Mouse (Mus musculus) left cerebral cortex, postnatal 4 days (tissue): ENCODE results near the gene Cep128. TPM values are rescaled to one million over a fixed set of nuclear protein-coding genes. Genes with fewer than 3 reads are reported as not detected.
"Not testable (repeated sequence)": the region's sequence is repeated elsewhere in the genome, so short reads cannot be mapped to it uniquely, and the experiment has no call there.

Experiments
- DNase-seq: peaks from one replicate; pipeline ENCODE4 v3.0.0-alpha.2; 2022
- intact Hi-C: fragments of 180-260 bp; cut with DNase I; formaldehyde crosslinking; loops from one replicate; pipeline ENCODE4 v1.15.1; 2025
- microRNA-seq: library from miRNA; unstranded; fragments of <30 nt; microRNA quantifications from one replicate; pipeline ENCODE4 v1.2.0, GENCODE M21; 2022
- total RNA-seq, 2 experiments: library from RNA; stranded (reverse); gene quantifications; 2 replicates each; pipeline ENCODE4 v1.2.3; 2021

Cep128 gene
- total RNA-seq, 2 experiments from 2014 or later, result 6.0 to 6.7 TPM

DNA sequence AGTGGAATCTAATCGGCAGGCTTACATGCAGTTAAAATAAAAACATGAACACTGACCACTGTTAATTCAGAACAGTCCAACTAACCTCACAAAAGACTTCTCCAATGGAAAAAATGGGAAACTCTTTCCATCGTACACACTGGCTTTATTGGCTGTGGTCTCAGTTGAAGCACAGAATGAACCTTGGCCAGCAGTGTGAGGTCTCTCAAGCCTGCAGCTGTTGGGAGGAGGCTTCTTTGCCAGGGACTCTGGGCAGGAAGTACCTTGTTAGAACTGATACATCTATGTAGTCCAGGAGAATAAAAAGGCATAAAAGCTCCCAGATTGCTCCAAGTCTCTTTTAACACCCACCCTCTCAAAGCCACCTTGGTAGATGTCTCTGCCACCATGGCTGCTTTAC lies 390.9 kb downstream of the Cep128 start:
- intact Hi-C loops, result no loop called here

DNA sequence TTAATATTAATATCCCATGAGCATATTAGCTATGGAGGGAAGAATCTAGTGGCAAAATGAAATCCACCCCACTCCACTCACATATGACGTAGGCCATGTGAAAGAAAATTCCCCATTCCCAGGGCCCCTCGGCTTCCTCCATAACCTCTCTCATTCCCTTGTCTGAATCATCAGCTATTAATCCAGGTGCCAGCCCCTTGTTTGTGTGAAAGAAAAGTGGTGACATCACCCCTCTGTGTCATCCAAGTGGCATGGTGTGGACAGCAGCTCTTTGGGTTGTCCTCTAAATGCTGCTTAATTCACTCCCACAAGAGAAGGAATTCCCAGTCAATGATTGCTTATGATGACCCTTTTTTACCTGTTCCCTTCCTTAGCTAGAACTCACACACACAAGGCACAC lies 396.4 kb downstream of the Cep128 start:
- intact Hi-C loops, result no loop called here
- no peak for DNase-seq

More for the DNA sequence above, 390.9 kb downstream of the Cep128 start:
- no peak for DNase-seq

DNA sequence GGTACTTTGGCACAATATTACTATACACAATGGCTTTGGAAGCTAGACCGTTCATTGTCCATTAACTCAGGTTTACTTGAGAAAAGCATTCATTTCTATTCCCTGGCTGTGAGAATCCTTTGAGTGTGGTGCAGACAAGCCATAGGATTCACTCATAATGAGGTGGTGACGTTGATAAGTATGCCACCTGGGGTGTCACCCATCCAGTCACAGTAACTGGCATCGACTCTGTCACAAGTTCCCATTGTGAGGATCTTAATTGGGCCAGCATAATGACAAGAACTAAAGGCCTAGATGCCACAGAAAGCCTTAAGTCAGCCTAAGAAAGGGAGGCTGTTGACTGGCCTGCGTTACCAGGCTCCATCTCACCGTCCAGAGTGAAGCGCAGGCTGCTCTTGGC lies 396.9 kb downstream of the Cep128 start:
- no peak for DNase-seq
- intact Hi-C loops, result no loop called here

DNA sequence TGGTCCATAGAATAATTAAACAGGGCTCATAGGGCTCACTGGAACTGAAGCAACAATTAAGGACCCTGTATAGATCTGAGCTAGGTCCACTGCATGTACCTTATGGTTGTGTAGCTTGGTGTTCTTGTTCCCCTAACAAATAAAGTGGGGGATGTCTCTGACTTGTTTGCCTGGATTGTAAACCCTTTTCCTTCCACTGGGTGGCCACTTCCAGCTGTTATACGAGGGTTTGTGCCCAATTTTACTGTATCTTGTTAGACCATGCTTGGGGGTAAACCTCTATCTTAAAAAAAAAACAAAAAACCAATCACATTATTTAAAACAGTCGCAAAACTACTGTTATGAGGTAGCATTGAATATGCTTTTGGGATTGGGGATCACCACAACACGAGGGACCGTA lies 402.2 kb downstream of the Cep128 start:
- DNase-seq, result no peak
- intact Hi-C loops, result no loop called here

DNA sequence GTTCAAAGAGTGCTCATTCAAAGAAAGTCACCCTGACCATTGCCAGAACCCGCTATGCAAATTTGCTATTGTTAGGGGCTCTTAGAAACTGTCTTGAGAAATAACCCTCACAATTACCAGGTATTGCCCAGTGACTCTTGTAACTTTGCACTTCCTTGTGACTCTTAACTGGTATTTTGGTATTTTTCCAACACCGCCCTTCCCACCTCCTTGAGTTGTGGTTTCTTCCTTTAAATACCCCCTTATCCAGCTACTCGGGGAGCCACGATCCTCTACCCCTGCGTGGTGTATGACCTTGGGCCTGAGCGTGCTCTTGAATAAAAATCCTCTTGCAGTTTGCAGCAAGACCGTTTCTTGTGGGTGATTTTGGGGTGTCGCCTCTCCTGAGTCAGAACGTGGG lies 407.8 kb downstream of the Cep128 start:
- DNase-seq, intact Hi-C loops: not testable (repeated sequence)

DNA sequence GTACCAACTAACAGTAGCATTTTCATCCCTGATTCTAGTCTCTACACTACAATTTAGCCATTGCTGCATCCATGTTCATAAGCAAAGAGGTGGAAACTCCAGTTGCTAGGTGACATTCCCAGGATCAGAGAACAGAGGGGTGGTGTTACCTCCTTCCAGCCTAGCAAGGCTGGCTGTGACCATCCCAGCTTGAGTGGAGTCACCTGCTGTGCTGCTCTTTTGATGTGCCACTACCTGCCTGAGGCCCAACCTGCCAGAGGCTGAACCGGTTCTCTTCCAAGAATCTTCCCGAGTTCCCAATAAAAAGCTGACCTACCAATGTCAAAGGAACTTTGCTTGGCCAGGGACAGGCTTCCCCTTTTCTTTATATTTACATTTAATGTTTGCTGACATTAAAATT lies 408.8 kb downstream of the Cep128 start:
- intact Hi-C loops, result no loop called here
- no peak for DNase-seq

DNA sequence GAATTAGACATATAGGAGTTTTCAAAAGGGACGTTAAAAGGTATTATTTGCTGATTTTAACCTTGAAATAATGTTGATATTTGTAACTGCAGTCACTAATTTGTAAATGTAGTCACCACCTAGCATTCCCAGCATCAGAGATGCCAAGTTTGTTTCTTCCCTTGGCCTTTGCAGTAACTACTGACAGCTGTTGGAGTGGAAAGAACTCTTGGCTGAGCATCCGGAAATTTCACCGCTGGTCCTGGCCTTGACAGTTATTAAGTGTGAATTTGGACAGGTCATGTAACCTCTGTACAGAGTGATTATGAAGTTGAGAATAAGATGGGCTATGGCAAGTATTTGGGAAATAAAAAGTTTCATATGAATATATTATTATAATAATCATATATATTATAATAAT lies 413.1 kb downstream of the Cep128 start:
- DNase-seq, result no peak
- intact Hi-C loops, result no loop called here

DNA sequence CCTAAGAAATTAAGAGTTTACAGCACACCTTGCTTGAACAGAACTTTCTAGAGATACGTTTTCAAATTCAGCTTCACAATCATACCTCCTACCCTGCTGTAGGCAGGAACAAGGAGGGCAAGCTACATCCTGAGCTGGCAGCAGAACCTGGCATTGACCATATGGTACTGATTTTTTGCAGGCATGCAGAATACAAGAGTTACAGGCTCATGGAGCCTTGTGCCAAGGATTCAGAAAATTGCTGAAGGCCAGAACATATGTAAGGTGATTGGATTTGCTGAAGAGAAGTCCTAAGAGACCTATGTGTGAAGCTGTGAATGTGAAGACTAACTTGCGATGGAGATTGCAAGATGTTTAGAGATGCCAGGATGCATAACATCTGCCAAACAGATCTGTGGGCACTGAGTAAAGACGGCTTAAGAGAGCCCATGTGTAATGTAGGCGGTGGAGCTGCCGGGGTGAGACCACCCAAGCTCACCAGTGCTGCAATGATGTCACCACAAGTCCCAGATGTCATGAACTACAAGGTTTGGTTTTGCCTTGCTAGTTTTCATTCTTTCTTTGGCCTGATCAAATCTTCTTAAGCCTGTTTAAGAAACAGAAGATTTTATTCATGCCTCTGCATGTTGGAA lies 422.7 kb downstream of the Cep128 start:
- DNase-seq, result peak; percentile 48
- intact Hi-C loops, result no loop called here

DNA sequence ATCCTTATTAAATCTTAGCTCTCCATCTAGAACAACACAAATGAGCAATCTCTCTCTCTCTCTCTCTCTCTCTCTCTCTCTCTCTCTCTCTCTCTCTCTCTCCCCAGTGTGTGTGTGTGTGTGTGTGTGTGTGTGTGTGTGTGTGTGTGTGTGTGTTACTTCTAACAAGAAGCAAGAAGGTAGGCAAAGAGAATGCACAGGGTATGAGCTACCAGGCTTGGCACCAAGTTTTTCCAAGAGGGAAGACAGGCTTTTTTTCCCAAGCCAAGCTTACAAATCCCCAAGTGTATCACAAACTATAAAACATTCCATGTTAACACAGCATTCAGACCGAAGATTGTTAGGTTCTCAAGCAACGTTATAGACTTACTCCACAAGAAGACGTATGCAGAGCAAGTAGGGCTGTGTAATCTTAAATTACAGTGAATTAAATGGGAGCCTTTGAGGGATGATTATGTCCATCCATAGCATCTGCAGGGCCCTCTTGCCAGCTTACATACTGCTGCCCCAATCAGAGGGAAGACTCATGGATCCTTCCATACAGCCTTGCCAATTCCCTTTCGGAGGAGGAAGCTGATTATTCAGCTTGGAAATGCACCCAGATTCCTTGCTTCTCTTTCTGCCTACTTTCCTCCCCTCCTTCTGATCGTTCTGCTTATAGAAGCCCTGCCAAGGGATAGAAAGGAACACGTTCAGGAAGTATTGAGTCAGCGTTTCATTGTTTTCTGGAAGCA lies 429.3 kb downstream of the Cep128 start:
- no peak for DNase-seq
- intact Hi-C loops, result no loop called here

Small RNAs within 50 kb of the gene (microRNA-seq; reads per million reads assigned to microRNA genes)
- gene Gm44370, result not detected

Other genes with a start within 250 kb of the Cep128 start
- 1 to 10 TPM; 5.5 to 6.6 TPM for gene Tshr, start 154 bp upstream of the Cep128 start, total RNA-seq
- 10 to 100 TPM; 62.1 to 64.0 TPM for gene Gtf2a1, start 206.1 kb upstream of the Cep128 start, total RNA-seq